Mouse (Mus musculus): Measurements from ENCODE around the gene Comp. TPM values are rescaled to one million over a fixed set of nuclear protein-coding genes. Genes with fewer than 3 reads are reported as not detected.
A peak's percentile ranks its signal among the peaks of the same experiment; 100 is the strongest.

The Comp gene
- polyA plus RNA-seq, 2 experiments: 0.29 to 0.47 TPM

- DNase-seq (ENCODE audit: low read depth in 3 of 3, low spot score in 3 of 3) (no peak), ATAC-seq (ENCODE audit: insufficient read depth) (no peak)
- Histone ChIP-seq H3K9me3 (ENCODE audit: control insufficient read depth, low read length) (no peaks in the 10 kb centered on the region), H3K36me3 (replicated peaks; ENCODE audit: control insufficient read depth, insufficient read depth, low read depth) (no peaks in the 10 kb centered on the region), H3K27ac (no peak overlapping the region), H3K27me3 (ENCODE audit: control insufficient read depth, insufficient read depth, low read length) (no peaks in the 10 kb centered on the region; the same call in 1 of the 2 replicates), H3K4me1 (replicated peaks; ENCODE audit: control insufficient read depth in 2 of 2, insufficient read depth in 2 of 2, low read length in 1 of 2) (peaks cover 28 to 30% of the 10 kb centered on the region in 2 experiments), H3K9ac (replicated peaks) (no peak overlapping the region), H3K4me3 (ENCODE audit: insufficient read depth in 1 of 2, low read depth in 2 of 2, low read length in 2 of 2) (no peak overlapping the region), H3K4me2 (ENCODE audit: low read depth) (no peak overlapping the region)
- 76% methylated on average over 3 of the region's 3 CpGs for WGBS (ENCODE audit: insufficient replicate concordance)
- no peak for TF ChIP-seq CTCF (IDR thresholded peaks at IDR 0.05; ENCODE audit: low read depth)
- no peak for TF ChIP-seq EP300 (IDR thresholded peaks at IDR 0.05; ENCODE audit: low read depth)
These were observed 13.9 kb upstream of the Comp start for GRCm38 (mm10) chr8:70359411-70359810.

GRCm38 (mm10) chr8:70360769-70361168 is 12.6 kb upstream of the Comp start:
- Histone ChIP-seq H3K27ac (no peak overlapping the region), H3K27me3 (ENCODE audit: control insufficient read depth, insufficient read depth, low read length) (no peaks in the 10 kb centered on the region; the same call in 1 of the 2 replicates), H3K9me3 (ENCODE audit: control insufficient read depth, low read length) (no peaks in the 10 kb centered on the region), H3K36me3 (replicated peaks; ENCODE audit: control insufficient read depth, insufficient read depth, low read depth) (no peaks in the 10 kb centered on the region), H3K4me1 (replicated peaks; ENCODE audit: control insufficient read depth in 2 of 2, insufficient read depth in 2 of 2, low read length in 1 of 2) (peaks cover 18% of the 10 kb centered on the region in 2 experiments), H3K9ac (replicated peaks) (no peak overlapping the region), H3K4me2 (ENCODE audit: low read depth) (no peak overlapping the region), H3K4me3 (ENCODE audit: insufficient read depth in 1 of 2, low read depth in 2 of 2, low read length in 2 of 2) (no peak overlapping the region)
- ATAC-seq (ENCODE audit: insufficient read depth) (no peak), DNase-seq (ENCODE audit: low read depth in 3 of 3, low spot score in 3 of 3) (no peak)
- WGBS (ENCODE audit: insufficient replicate concordance): 51% methylated on average over 4 of the region's 4 CpGs
- TF ChIP-seq CTCF (IDR thresholded peaks at IDR 0.05; ENCODE audit: low read depth) (peak; percentile 88), EP300 (IDR thresholded peaks at IDR 0.05; ENCODE audit: low read depth) (no peak)

- no peak for TF ChIP-seq CTCF (IDR thresholded peaks at IDR 0.05; ENCODE audit: low read depth)
- TF ChIP-seq EP300 (IDR thresholded peaks at IDR 0.05; ENCODE audit: low read depth): no peak
- H3K4me3 ChIP-seq (ENCODE audit: insufficient read depth in 1 of 2, low read depth in 2 of 2, low read length in 2 of 2): no peak overlapping the region
- no peaks in the 10 kb centered on the region for H3K36me3 ChIP-seq (replicated peaks; ENCODE audit: control insufficient read depth, insufficient read depth, low read depth)
- no peak overlapping the region for H3K9ac ChIP-seq (replicated peaks)
- WGBS (ENCODE audit: insufficient replicate concordance): 67% methylated on average over 10 of the region's 10 CpGs
- no peaks in the 10 kb centered on the region for H3K9me3 ChIP-seq (ENCODE audit: control insufficient read depth, low read length)
- ATAC-seq (ENCODE audit: insufficient read depth) (no peak), DNase-seq (ENCODE audit: low read depth in 3 of 3, low spot score in 3 of 3) (no peak)
- peaks cover 10 to 12% of the 10 kb centered on the region in 2 experiments for H3K4me1 ChIP-seq (replicated peaks; ENCODE audit: control insufficient read depth in 2 of 2, insufficient read depth in 2 of 2, low read length in 1 of 2)
- H3K27ac ChIP-seq: no peak overlapping the region
- H3K4me2 ChIP-seq (ENCODE audit: low read depth): no peak overlapping the region
- H3K27me3 ChIP-seq (ENCODE audit: control insufficient read depth, insufficient read depth, low read length): no peaks in the 10 kb centered on the region; the same call in 1 of the 2 replicates
These were observed 11.8 kb upstream of the Comp start for GRCm38 (mm10) chr8:70361484-70362032.

- H3K9ac ChIP-seq (replicated peaks): no peak overlapping the region
- ATAC-seq (ENCODE audit: insufficient read depth) (peak; percentile 54), DNase-seq (ENCODE audit: low read depth in 3 of 3, low spot score in 3 of 3) (no peak)
- 48% methylated on average over 5 of the region's 5 CpGs for WGBS (ENCODE audit: insufficient replicate concordance)
- H3K4me2 ChIP-seq (ENCODE audit: low read depth): no peak overlapping the region
- peaks cover 0 to 5% of the 10 kb centered on the region in 2 experiments; a peak in 1 of 4 replicates for H3K4me1 ChIP-seq (replicated peaks; ENCODE audit: control insufficient read depth in 2 of 2, insufficient read depth in 2 of 2, low read length in 1 of 2)
- no peaks in the 10 kb centered on the region; the same call in 1 of the 2 replicates for H3K27me3 ChIP-seq (ENCODE audit: control insufficient read depth, insufficient read depth, low read length)
- H3K9me3 ChIP-seq (ENCODE audit: control insufficient read depth, low read length): no peaks in the 10 kb centered on the region
- no peak overlapping the region for H3K27ac ChIP-seq
- no peak overlapping the region for H3K4me3 ChIP-seq (ENCODE audit: insufficient read depth in 1 of 2, low read depth in 2 of 2, low read length in 2 of 2)
- TF ChIP-seq CTCF (IDR thresholded peaks at IDR 0.05; ENCODE audit: low read depth) (no peak), EP300 (IDR thresholded peaks at IDR 0.05; ENCODE audit: low read depth) (no peak)
- no peaks in the 10 kb centered on the region for H3K36me3 ChIP-seq (replicated peaks; ENCODE audit: control insufficient read depth, insufficient read depth, low read depth)
These were observed 9.3 kb upstream of the Comp start for GRCm38 (mm10) chr8:70364066-70364465.

- ATAC-seq (ENCODE audit: insufficient read depth): no peak
- TF ChIP-seq CTCF (IDR thresholded peaks at IDR 0.05; ENCODE audit: low read depth) (no peak), EP300 (IDR thresholded peaks at IDR 0.05; ENCODE audit: low read depth) (no peak)
These were observed 6.8 kb upstream of the Comp start for GRCm38 (mm10) chr8:70366588-70366987.

More at GRCm38 (mm10) chr8:70366588-70366987, 6.8 kb upstream of the Comp start:
- H3K27ac ChIP-seq: no peak overlapping the region
- H3K9me3 ChIP-seq (ENCODE audit: control insufficient read depth, low read length): no peaks in the 10 kb centered on the region
- peaks cover 3% of the 10 kb centered on the region for H3K27me3 ChIP-seq (ENCODE audit: control insufficient read depth, insufficient read depth, low read length)
- no peak for DNase-seq (ENCODE audit: low read depth in 3 of 3, low spot score in 3 of 3)
- H3K4me1 ChIP-seq (replicated peaks; ENCODE audit: control insufficient read depth in 2 of 2, insufficient read depth in 2 of 2, low read length in 1 of 2): peaks cover 0 to 5% of the 10 kb centered on the region in 2 experiments; a peak in 1 of 4 replicates
- no peak overlapping the region for H3K4me3 ChIP-seq (ENCODE audit: insufficient read depth in 1 of 2, low read depth in 2 of 2, low read length in 2 of 2)
- H3K4me2 ChIP-seq (ENCODE audit: low read depth): no peak overlapping the region
- H3K36me3 ChIP-seq (replicated peaks; ENCODE audit: control insufficient read depth, insufficient read depth, low read depth): no peaks in the 10 kb centered on the region
- 62% methylated on average over 5 of the region's 5 CpGs for WGBS (ENCODE audit: insufficient replicate concordance)
- H3K9ac ChIP-seq (replicated peaks): no peak overlapping the region
